Mouse (Mus musculus): ENCODE results near the gene Slc36a3.

GRCm38 (mm10) chr11:55162670-55163069, 11.2 kb upstream of the Slc36a3 start:
- TF ChIP-seq CTCF (IDR thresholded peaks at IDR 0.05; ENCODE audit: low read depth) (peak; percentile 82), EP300 (IDR thresholded peaks at IDR 0.05; ENCODE audit: low read depth) (no peak)
